Mouse (Mus musculus): ENCODE measurements at regions not wholly inside any gene's neighbourhood (a gene's known extent, or its start where the extent isn't known, plus 50 kb on each side); places are given as distances from the start of the nearest gene placed in this dataset.

DNA sequence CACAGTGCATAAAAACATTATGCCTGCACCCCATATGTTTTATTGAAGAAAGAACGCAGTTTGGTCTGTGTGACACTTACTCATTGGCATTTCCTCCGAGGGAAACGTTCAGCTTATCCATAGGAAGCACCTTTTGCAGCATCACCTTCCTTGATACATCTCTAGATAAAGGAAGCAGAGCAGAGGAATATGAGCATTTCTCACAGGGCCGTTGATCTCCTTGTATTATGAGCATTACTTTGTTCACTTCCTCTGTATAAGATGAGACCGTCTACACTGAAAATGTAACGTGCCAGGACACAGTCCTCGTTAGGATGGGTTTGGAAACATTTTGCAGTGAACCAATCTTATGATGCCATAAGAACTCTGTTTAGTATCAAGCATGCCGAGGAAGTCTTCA is 1648.5 kb upstream of the Gm7489 start:
- WGBS = 39% methylated on average over 8 of the region's 8 CpGs
- H3K4me3 ChIP-seq (ENCODE audit: low read depth, low read length) = no peak overlapping the region
- H3K4me2 ChIP-seq (replicated peaks; ENCODE audit: low read depth) = no peak overlapping the region
- no peak for TF ChIP-seq CTCF (IDR thresholded peaks at IDR 0.05; ENCODE audit: low read depth)
- no peaks in the 10 kb centered on the region for H3K4me1 ChIP-seq (replicated peaks; ENCODE audit: control insufficient read depth, insufficient read depth, low read length)
- ATAC-seq = no peak
- H3K9ac ChIP-seq (ENCODE audit: low read depth, low read length) = no peak overlapping the region
- H3K27me3 ChIP-seq (replicated peaks; ENCODE audit: control insufficient read depth, insufficient read depth, low read length) = no peaks in the 10 kb centered on the region
- no peak overlapping the region for H3K27ac ChIP-seq (ENCODE audit: low read depth, low read length)
- no peaks in the 10 kb centered on the region for H3K36me3 ChIP-seq (ENCODE audit: control insufficient read depth, insufficient read depth)
- no peaks in the 10 kb centered on the region for H3K9me3 ChIP-seq (ENCODE audit: control insufficient read depth)

DNA sequence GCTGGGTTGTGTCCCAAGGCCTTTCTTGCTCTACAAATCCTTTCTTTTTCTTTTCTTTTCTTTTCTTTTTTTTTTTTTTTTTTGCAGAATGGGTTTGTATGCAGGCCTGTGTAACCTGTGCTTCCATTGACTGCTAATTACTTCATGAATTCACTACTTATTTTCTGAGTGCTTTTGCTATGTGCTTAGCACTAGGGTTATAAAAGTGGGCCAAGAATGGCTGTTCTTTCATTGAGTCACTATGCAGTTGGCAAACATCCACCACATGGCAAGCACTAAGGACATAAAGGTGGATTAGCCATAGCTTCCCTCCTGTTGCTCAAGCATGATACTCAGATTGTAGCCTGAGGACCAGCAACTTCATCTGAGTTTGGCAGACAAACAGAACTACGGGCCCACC is 1641.8 kb upstream of the Gm7489 start:
- TF ChIP-seq CTCF (IDR thresholded peaks at IDR 0.05; ENCODE audit: low read depth) = no peak
- Histone ChIP-seq H3K4me2 (replicated peaks; ENCODE audit: low read depth) (no peak overlapping the region), H3K9ac (ENCODE audit: low read depth, low read length) (no peak overlapping the region), H3K36me3 (ENCODE audit: control insufficient read depth, insufficient read depth) (no peaks in the 10 kb centered on the region), H3K27me3 (replicated peaks; ENCODE audit: control insufficient read depth, insufficient read depth, low read length) (no peaks in the 10 kb centered on the region), H3K27ac (ENCODE audit: low read depth, low read length) (no peak overlapping the region), H3K4me1 (replicated peaks; ENCODE audit: control insufficient read depth, insufficient read depth, low read length) (no peaks in the 10 kb centered on the region), H3K9me3 (ENCODE audit: control insufficient read depth) (no peaks in the 10 kb centered on the region), H3K4me3 (ENCODE audit: low read depth, low read length) (no peak overlapping the region)
- ATAC-seq = no peak
- 86% methylated on average over 1 of the region's 1 CpGs for WGBS
